Mouse (Mus musculus) intestine, postnatal 0 days (tissue): Measurements from ENCODE around the gene Gm39115. TPM values are rescaled to one million over a fixed set of nuclear protein-coding genes. Genes with fewer than 3 reads are reported as not detected.

ENCODE experiments used
- ATAC-seq: fragments of 200-750 bp; cut with Nextera tagmentation; 2 replicates; pipeline ENCODE4 v1.8.0; 2017; ENCODE audit warnings: mild to moderate bottlenecking, moderate TSS enrichment, moderate library complexity
- H3K27ac ChIP-seq: fragments of 300-500 bp; sonication (generic); 2 replicates; pipeline ENCODE4 v1.5.1; 2014; ENCODE audit warnings: mild to moderate bottlenecking, low read depth, low read length, moderate library complexity
- H3K27me3 ChIP-seq: fragments of 300-500 bp; sonication (generic); replicated peaks from 2 replicates; pipeline ENCODE4 v1.6.1; 2014; ENCODE audit warnings: low read length, mixed read lengths; ENCODE audit not compliant: control insufficient read depth, insufficient read depth
- H3K36me3 ChIP-seq: fragments of 300-500 bp; sonication (generic); 2 replicates; pipeline ENCODE4 v1.6.1; 2014; ENCODE audit warnings: mild to moderate bottlenecking, moderate library complexity; ENCODE audit not compliant: control insufficient read depth, insufficient read depth
- H3K4me1 ChIP-seq: fragments of 300-500 bp; sonication (generic); replicated peaks from 2 replicates; pipeline ENCODE4 v1.6.1; 2014; ENCODE audit warnings: antibody characterized with exemption, low read length, mixed read lengths; ENCODE audit not compliant: control insufficient read depth, insufficient read depth
- H3K4me2 ChIP-seq: fragments of 300-500 bp; sonication (generic); replicated peaks from 2 replicates; pipeline ENCODE4 v1.6.1; 2014; ENCODE audit warnings: low read depth, mild to moderate bottlenecking, moderate library complexity
- H3K4me3 ChIP-seq: fragments of 300-500 bp; sonication (generic); 2 replicates; pipeline ENCODE4 v1.5.1; 2014; ENCODE audit warnings: low read depth, low read length
- H3K9ac ChIP-seq: fragments of 300-500 bp; sonication (generic); 2 replicates; pipeline ENCODE4 v1.6.1; 2014; ENCODE audit warnings: mild to moderate bottlenecking, low read depth, low read length
- H3K9me3 ChIP-seq: fragments of 300-500 bp; sonication (generic); 2 replicates; pipeline ENCODE4 v1.6.1; 2016; ENCODE audit warnings: mixed run types; ENCODE audit not compliant: control insufficient read depth
- CTCF ChIP-seq: sonication (generic); IDR thresholded peaks from 2 replicates; pipeline ENCODE4 v1.5.1; 2016; ENCODE audit warnings: low read depth, mild to moderate bottlenecking, control low read depth, antibody characterized with exemption, moderate library complexity
- WGBS: fragments of 180-500 bp; shearing (Covaris S2); extraction: QIAGEN DNeasy Blood & Tissue Kit; methylation state at CpG from one replicate; pipeline ENCODE4 v1.1.7; 2014; 5-methylcytosine and 5-hydroxymethylcytosine counted together
- polyA plus RNA-seq: library from polyadenylated mRNA; unstranded; fragments of >200 nt; fragmentation: Nextera tagmentation; extraction: Ambion mirVana; gene quantifications from 2 replicates; pipeline ENCODE4 v1.2.1, GENCODE M21; 2015

Gm39115 gene
- polyA plus RNA-seq, 1 experiment from 2014 or later: not detected

- 0 out of 2 replicates have a peak, but pooled peaks cover 2% of the 10 kb centered on the region for H3K4me1 ChIP-seq
- H3K4me3 ChIP-seq: no peak overlapping the region
- no peaks in the 10 kb centered on the region for H3K9me3 ChIP-seq
- peaks cover 15% of the 10 kb centered on the region; the same call in 1 of the 2 replicates for H3K27me3 ChIP-seq
- H3K9ac ChIP-seq: no peak overlapping the region
- H3K4me2 ChIP-seq: no peak overlapping the region
- no peak overlapping the region for H3K27ac ChIP-seq
- TF ChIP-seq CTCF: no peak
- 24% methylated on average over 4 of the region's 4 CpGs for WGBS
- ATAC-seq: no peak
- H3K36me3 ChIP-seq: peaks cover 6% of the 10 kb centered on the region; the same call in 1 of the 2 replicates
Observed at GRCm38 (mm10) chr7:142091848-142092247, 44.0 kb downstream of the Gm39115 start.

- TF ChIP-seq CTCF: no peak
- no peaks in the 10 kb centered on the region for H3K9me3 ChIP-seq
- WGBS: 66% methylated on average over 17 of the region's 17 CpGs
- no peak for ATAC-seq
- peaks cover 9% of the 10 kb centered on the region; the same call in 1 of the 2 replicates for H3K36me3 ChIP-seq
- no peak overlapping the region for H3K4me3 ChIP-seq
- 0 out of 2 replicates have a peak, but pooled peaks cover 6% of the 10 kb centered on the region for H3K27me3 ChIP-seq
- H3K27ac ChIP-seq: no peak overlapping the region
- no peaks in the 10 kb centered on the region for H3K4me1 ChIP-seq
- H3K4me2 ChIP-seq: no peak overlapping the region
- H3K9ac ChIP-seq: no peak overlapping the region
Observed at GRCm38 (mm10) chr7:142089648-142090447, 46.0 kb downstream of the Gm39115 start.

- no peaks in the 10 kb centered on the region for H3K4me1 ChIP-seq
- no peak for ATAC-seq
- no peak overlapping the region for H3K4me2 ChIP-seq
- 0 out of 2 replicates have a peak, but pooled peaks cover 2% of the 10 kb centered on the region for H3K27me3 ChIP-seq
- H3K9ac ChIP-seq: no peak overlapping the region
- peaks cover 9% of the 10 kb centered on the region; the same call in 1 of the 2 replicates for H3K36me3 ChIP-seq
- no peak for TF ChIP-seq CTCF
- H3K27ac ChIP-seq: no peak overlapping the region
- no peaks in the 10 kb centered on the region for H3K9me3 ChIP-seq
- 34% methylated on average over 5 of the region's 5 CpGs for WGBS
- no peak overlapping the region for H3K4me3 ChIP-seq
Observed at GRCm38 (mm10) chr7:142088886-142089285, 46.9 kb downstream of the Gm39115 start.

- Histone ChIP-seq H3K27me3 (peaks cover 5% of the 10 kb centered on the region; the same call in 1 of the 2 replicates), H3K4me3 (no peak overlapping the region), H3K9me3 (no peaks in the 10 kb centered on the region), H3K4me1 (no peaks in the 10 kb centered on the region), H3K9ac (no peak overlapping the region), H3K27ac (no peak overlapping the region), H3K4me2 (no peak overlapping the region), H3K36me3 (peaks cover 21% of the 10 kb centered on the region; the same call in 1 of the 2 replicates)
- 93% methylated on average over 1 of the region's 1 CpGs for WGBS
- TF ChIP-seq CTCF: no peak
- ATAC-seq: no peak
Observed at GRCm38 (mm10) chr7:142087069-142087652, 48.7 kb downstream of the Gm39115 start.

DNA sequence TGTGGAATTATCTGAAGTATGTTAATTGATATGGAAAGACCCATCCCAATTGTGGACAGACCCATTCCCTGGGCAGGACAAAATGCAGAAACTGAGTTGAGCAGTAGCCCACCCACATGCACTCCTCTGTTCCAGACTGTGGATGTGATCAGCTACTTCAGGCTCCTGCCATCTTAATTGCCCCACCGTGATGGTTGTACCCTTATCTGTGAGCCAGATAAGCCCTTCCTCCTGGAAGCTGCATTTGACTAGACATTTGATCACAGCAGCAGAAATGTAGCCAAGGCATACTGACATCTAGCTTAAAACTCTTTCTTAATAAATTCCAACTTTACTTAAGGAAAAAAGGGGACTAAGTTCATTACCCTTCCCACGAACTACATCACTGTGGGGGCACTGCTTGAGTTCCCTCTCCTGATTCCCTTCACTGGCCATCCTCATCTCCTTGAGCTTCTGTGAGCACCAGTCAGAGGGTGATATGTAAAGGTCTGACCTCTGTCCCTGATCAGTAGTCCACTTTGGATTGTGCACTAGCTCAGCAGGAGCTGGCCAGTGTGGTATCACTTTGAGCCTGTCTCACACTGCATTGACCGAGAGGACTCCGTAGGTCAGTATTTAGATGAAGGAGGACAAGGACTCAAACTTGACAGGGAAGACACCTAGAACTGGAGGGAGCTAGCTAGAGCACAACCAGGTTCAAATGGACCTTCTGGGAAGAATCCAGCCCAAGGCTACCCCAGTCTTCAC is 49.5 kb downstream of the Gm39115 start:
- peaks cover 5% of the 10 kb centered on the region; the same call in 1 of the 2 replicates for H3K27me3 ChIP-seq
- no peak overlapping the region for H3K9ac ChIP-seq
- no peak overlapping the region for H3K4me3 ChIP-seq
- WGBS: 71% methylated on average over 4 of the region's 4 CpGs
- H3K4me1 ChIP-seq: no peaks in the 10 kb centered on the region
- TF ChIP-seq CTCF: no peak
- H3K27ac ChIP-seq: no peak overlapping the region
- no peak for ATAC-seq
- H3K36me3 ChIP-seq: peaks cover 27% of the 10 kb centered on the region; the same call in 1 of the 2 replicates
- no peaks in the 10 kb centered on the region for H3K9me3 ChIP-seq
- H3K4me2 ChIP-seq: no peak overlapping the region

Other genes with a start within 250 kb of the Gm39115 start
- 48.6 and 49.1 TPM in 2 replicates for gene Tollip, start 217.5 kb downstream of the Gm39115 start, polyA plus RNA-seq
- gene Brsk2, start 186.3 kb downstream of the Gm39115 start, polyA plus RNA-seq: 0.55 and 0.69 TPM in 2 replicates
- gene Mob2, start 75.0 kb downstream of the Gm39115 start, polyA plus RNA-seq: 49.5 and 54.7 TPM in 2 replicates
- gene Dusp8, start 40.2 kb downstream of the Gm39115 start, polyA plus RNA-seq: 5.8 and 6.4 TPM in 2 replicates
- not detected in 2 replicates for gene Gm45618, start 15.3 kb downstream of the Gm39115 start, polyA plus RNA-seq
- not detected in 2 replicates for gene Gm45337, start 8.6 kb upstream of the Gm39115 start, polyA plus RNA-seq
- gene Gm29735, start 21.1 kb upstream of the Gm39115 start, polyA plus RNA-seq: not detected in 2 replicates
- gene Gm4553, start 29.7 kb upstream of the Gm39115 start, polyA plus RNA-seq: not detected in 2 replicates
- gene Krtap5-2, start 40.0 kb upstream of the Gm39115 start, polyA plus RNA-seq: not detected in 2 replicates
- not detected in 2 replicates for gene Gm10153, start 54.4 kb upstream of the Gm39115 start, polyA plus RNA-seq
- not detected in 2 replicates for gene Krtap5-3, start 65.3 kb upstream of the Gm39115 start, polyA plus RNA-seq
- not detected in 2 replicates for gene Gm7579, start 75.8 kb upstream of the Gm39115 start, polyA plus RNA-seq
- gene Krtap5-5, start 93.9 kb upstream of the Gm39115 start, polyA plus RNA-seq: not detected in 2 replicates
- not detected in 2 replicates for gene Gm40460, start 105.0 kb upstream of the Gm39115 start, polyA plus RNA-seq
- not detected in 2 replicates for gene Gm2431, start 122.3 kb upstream of the Gm39115 start, polyA plus RNA-seq
- not detected in 2 replicates for gene Gm4559, start 138.3 kb upstream of the Gm39115 start, polyA plus RNA-seq
- not detected in 2 replicates for gene Krtap5-1, start 161.1 kb upstream of the Gm39115 start, polyA plus RNA-seq
- gene Krtap5-4, start 167.5 kb upstream of the Gm39115 start, polyA plus RNA-seq: not detected in 2 replicates
- gene Ifitm10, start 237.7 kb upstream of the Gm39115 start, polyA plus RNA-seq: 1.5 and 1.6 TPM in 2 replicates
- gene Gm49369, start 246.6 kb upstream of the Gm39115 start, polyA plus RNA-seq: not detected in 2 replicates